Mouse (Mus musculus) MEL (cell line): Measurements from ENCODE around the gene Coro7. TPM values are rescaled to one million over a fixed set of nuclear protein-coding genes. Genes with fewer than 3 reads are reported as not detected.
A peak's percentile ranks its signal among the peaks of the same experiment; 100 is the strongest.

Experiments
- DNase-seq: peaks from one replicate; pipeline ENCODE4 v3.0.0; 2011; ENCODE audit warnings: low read depth, low spot score
- H3K27ac ChIP-seq: 2 replicates; pipeline ENCODE4 v1.5.1; 2012; ENCODE audit warnings: low read depth, mild to moderate bottlenecking, control low read depth, low read length, moderate library complexity; ENCODE audit not compliant: control insufficient read depth
- H3K27me3 ChIP-seq, 2 experiments: fragments of 150-350 bp in 1 of 2; sonication (generic) in 1 of 2; 2 replicates each; pipeline ENCODE4 v1.6.1; 2012; ENCODE audit warnings: low read length in 2 of 2, mild to moderate bottlenecking in 2 of 2, improper control_type of control experiment in 1 of 2, moderate library complexity in 1 of 2; ENCODE audit not compliant: insufficient read depth in 2 of 2, control insufficient read depth in 1 of 2
- H3K36me3 ChIP-seq, 2 experiments: 2 replicates each; pipeline ENCODE4 v1.6.1; 2012 to 2014; ENCODE audit warnings: low read length in 2 of 2, improper control_type of control experiment in 1 of 2, inconsistent platforms in 1 of 2, mild to moderate bottlenecking in 1 of 2; ENCODE audit not compliant: insufficient read depth in 2 of 2, control insufficient read depth in 1 of 2
- H3K4me1 ChIP-seq, 2 experiments: fragments of 150-350 bp in 1 of 2; sonication (generic) in 1 of 2; 2 replicates each; pipeline ENCODE4 v1.6.1; 2012; ENCODE audit warnings: low read length in 2 of 2, improper control_type of control experiment in 1 of 2, mild to moderate bottlenecking in 1 of 2; ENCODE audit not compliant: insufficient read depth in 2 of 2, control insufficient read depth in 1 of 2
- H3K4me3 ChIP-seq, 2 experiments: fragments of 150-350 bp in 1 of 2; sonication (generic) in 1 of 2; 2 replicates each; pipeline ENCODE4 v1.5.1; 2012; ENCODE audit warnings: low read depth in 2 of 2, low read length in 2 of 2, mild to moderate bottlenecking in 2 of 2, moderate library complexity in 2 of 2, control low read depth in 1 of 2, improper control_type of control experiment in 1 of 2; ENCODE audit not compliant: control insufficient read depth in 1 of 2, insufficient read depth in 1 of 2
- H3K79me2 ChIP-seq: 2 replicates; pipeline ENCODE4 v1.6.1; 2012; ENCODE audit warnings: mild to moderate bottlenecking, low read length, moderate library complexity; ENCODE audit not compliant: control insufficient read depth, poor library complexity, insufficient read depth
- H3K9ac ChIP-seq: 2 replicates; pipeline ENCODE4 v1.6.1; 2012; ENCODE audit warnings: low read depth, mild to moderate bottlenecking, control low read depth, low read length, moderate library complexity; ENCODE audit not compliant: control insufficient read depth, poor library complexity, severe bottlenecking
- H3K9me3 ChIP-seq: fragments of 150-350 bp; sonication (generic); replicated peaks from 2 replicates; pipeline ENCODE4 v1.6.1; 2012; ENCODE audit warnings: mild to moderate bottlenecking, low read length, improper control_type of control experiment, moderate library complexity; ENCODE audit not compliant: insufficient read depth
- CHD2 ChIP-seq: IDR thresholded peaks from 2 replicates; pipeline ENCODE4 v1.6.1; 2011; ENCODE audit warnings: low read length, improper control_type of control experiment
- CTCF ChIP-seq, 3 experiments: IDR thresholded peaks in 2 of 3; conservative IDR thresholded peaks in 1 of 3; 2 replicates each; pipeline ENCODE4 v1.5.1; 2011 to 2012; ENCODE audit warnings: low read length in 3 of 3, low read depth in 2 of 3, mild to moderate bottlenecking in 2 of 3, improper control_type of control experiment in 1 of 3, inconsistent platforms in 1 of 3, mixed read lengths in 1 of 3, moderate library complexity in 1 of 3; ENCODE audit not compliant: control insufficient read depth in 1 of 3, insufficient read depth in 1 of 3, poor library complexity in 1 of 3, severe bottlenecking in 1 of 3
- E2F4 ChIP-seq: IDR thresholded peaks from 2 replicates; pipeline ENCODE4 v1.6.1; 2011; ENCODE audit warnings: low read depth, low read length, improper control_type of control experiment, borderline replicate concordance
- EP300 ChIP-seq, 2 experiments: IDR thresholded peaks; 2 replicates each; pipeline ENCODE4 v1.6.1; 2011; ENCODE audit warnings: improper control_type of control experiment in 2 of 2, low read length in 2 of 2, low read depth in 1 of 2, mild to moderate bottlenecking in 1 of 2
- ETS1 ChIP-seq: IDR thresholded peaks from 2 replicates; pipeline ENCODE4 v1.6.1; 2012; ENCODE audit warnings: low read depth, mild to moderate bottlenecking, inconsistent platforms, low read length, improper control_type of control experiment, moderate library complexity
- GATA1 ChIP-seq: IDR thresholded peaks from 2 replicates; pipeline ENCODE4 v1.6.1; 2011; ENCODE audit warnings: low read depth, low read length, improper control_type of control experiment
- JUND ChIP-seq: IDR thresholded peaks from 2 replicates; pipeline ENCODE4 v1.6.1; 2011; ENCODE audit warnings: low read depth, mild to moderate bottlenecking, improper control_type of control experiment, low read length
- MAFK ChIP-seq: IDR thresholded peaks from 2 replicates; pipeline ENCODE4 v1.6.1; 2011; ENCODE audit warnings: low read depth, mild to moderate bottlenecking, low read length, improper control_type of control experiment, borderline replicate concordance
- MAX ChIP-seq: IDR thresholded peaks from 2 replicates; pipeline ENCODE4 v1.6.1; 2011; ENCODE audit warnings: low read length, improper control_type of control experiment
- MAZ ChIP-seq: IDR thresholded peaks from 2 replicates; pipeline ENCODE4 v1.6.1; 2012; ENCODE audit warnings: low read depth, mild to moderate bottlenecking, inconsistent platforms, low read length, improper control_type of control experiment
- MEF2A ChIP-seq: IDR thresholded peaks from 2 replicates; pipeline ENCODE4 v1.6.1; 2014; ENCODE audit warnings: low read depth, mild to moderate bottlenecking, inconsistent platforms, low read length, improper control_type of control experiment; ENCODE audit not compliant: poor library complexity, insufficient replicate concordance, severe bottlenecking; ENCODE audit errors: extremely low read depth
- MXI1 ChIP-seq: IDR thresholded peaks from 2 replicates; pipeline ENCODE4 v1.6.1; 2011; ENCODE audit warnings: mild to moderate bottlenecking, low read depth, low read length, improper control_type of control experiment
- MYB ChIP-seq: IDR thresholded peaks from 2 replicates; pipeline ENCODE4 v1.6.1; 2011; ENCODE audit warnings: mild to moderate bottlenecking, low read depth, low read length, improper control_type of control experiment
- MYC ChIP-seq: IDR thresholded peaks from 2 replicates; pipeline ENCODE4 v1.6.1; 2011; ENCODE audit warnings: low read depth, mild to moderate bottlenecking, low read length, improper control_type of control experiment, moderate library complexity
- POLR2A ChIP-seq, 2 experiments: IDR thresholded peaks; 2 replicates each; pipeline ENCODE4 v1.6.1; 2011 to 2012; ENCODE audit warnings: low read length in 2 of 2, mild to moderate bottlenecking in 2 of 2, control low read depth in 1 of 2, improper control_type of control experiment in 1 of 2, low read depth in 1 of 2, moderate library complexity in 1 of 2; ENCODE audit not compliant: control insufficient read depth in 1 of 2, insufficient read depth in 1 of 2, poor library complexity in 1 of 2
- POLR2AphosphoS2 ChIP-seq: IDR thresholded peaks from 2 replicates; pipeline ENCODE4 v1.6.1; 2011; ENCODE audit warnings: low read length, improper control_type of control experiment
- POLR2AphosphoS5 ChIP-seq: IDR thresholded peaks from 2 replicates; pipeline ENCODE4 v1.6.1; 2012; ENCODE audit warnings: low read depth, borderline replicate concordance, mild to moderate bottlenecking, inconsistent platforms, low read length, moderate library complexity, mixed read lengths
- RAD21 ChIP-seq: IDR thresholded peaks from 2 replicates; pipeline ENCODE4 v1.6.1; 2011; ENCODE audit warnings: mild to moderate bottlenecking, low read depth, low read length, improper control_type of control experiment
- SIN3A ChIP-seq: IDR thresholded peaks from 2 replicates; pipeline ENCODE4 v1.6.1; 2012; ENCODE audit warnings: low read length, improper control_type of control experiment, inconsistent platforms
- TAL1 ChIP-seq: IDR thresholded peaks from 2 replicates; pipeline ENCODE4 v1.6.1; 2012; ENCODE audit warnings: mild to moderate bottlenecking, inconsistent platforms, low read length, moderate library complexity, mixed read lengths
- TBP ChIP-seq: IDR thresholded peaks from 2 replicates; pipeline ENCODE4 v1.8.0; 2011; ENCODE audit warnings: low read depth, low read length, improper control_type of control experiment
- TCF12 ChIP-seq: IDR thresholded peaks from 2 replicates; pipeline ENCODE4 v1.6.1; 2014; ENCODE audit warnings: low read depth, mild to moderate bottlenecking, inconsistent platforms, low read length, improper control_type of control experiment, moderate library complexity
- UBTF ChIP-seq: IDR thresholded peaks from 2 replicates; pipeline ENCODE4 v1.6.1; 2012; ENCODE audit warnings: low read depth, mild to moderate bottlenecking, inconsistent platforms, low read length, improper control_type of control experiment, moderate library complexity, borderline replicate concordance; ENCODE audit not compliant: insufficient read depth
- USF1 ChIP-seq: IDR thresholded peaks from 2 replicates; pipeline ENCODE4 v1.6.1; 2014; ENCODE audit warnings: low read depth, mild to moderate bottlenecking, inconsistent platforms, low read length, improper control_type of control experiment, moderate library complexity
- USF2 ChIP-seq, 2 experiments: IDR thresholded peaks; 2 replicates each; pipeline ENCODE4 v1.6.1; 2011 to 2012; ENCODE audit warnings: improper control_type of control experiment in 2 of 2, low read length in 2 of 2, borderline replicate concordance in 1 of 2, inconsistent platforms in 1 of 2, low read depth in 1 of 2, mild to moderate bottlenecking in 1 of 2; ENCODE audit not compliant: insufficient read depth in 1 of 2
- ZC3H11A ChIP-seq: IDR thresholded peaks from 2 replicates; pipeline ENCODE4 v1.6.1; 2012; ENCODE audit warnings: low read depth, mild to moderate bottlenecking, inconsistent platforms, low read length, improper control_type of control experiment
- ZKSCAN1 ChIP-seq: IDR thresholded peaks from 2 replicates; pipeline ENCODE4 v1.6.1; 2012; ENCODE audit warnings: low read depth, mild to moderate bottlenecking, inconsistent platforms, low read length, improper control_type of control experiment, moderate library complexity
- ZMIZ1 ChIP-seq: IDR thresholded peaks from 2 replicates; pipeline ENCODE4 v1.6.1; 2012; ENCODE audit warnings: low read depth, mild to moderate bottlenecking, inconsistent platforms, low read length, improper control_type of control experiment, moderate library complexity
- ZNF384 ChIP-seq: IDR thresholded peaks from 2 replicates; pipeline ENCODE4 v1.6.1; 2012; ENCODE audit warnings: low read depth, mild to moderate bottlenecking, inconsistent platforms, low read length, improper control_type of control experiment
- polyA plus RNA-seq, 2 experiments: library from polyadenylated mRNA; stranded (reverse) in 1 of 2; unstranded in 1 of 2; fragments of >175 nt in 1 of 2; fragments of >200 nt in 1 of 2; gene quantifications; 2 replicates each; pipeline versions ENCODE4 v1.2.1 to v1.2.4; 2012; ENCODE audit warnings: low replicate concordance in 2 of 2, low read depth in 1 of 2; ENCODE audit not compliant: insufficient read length in 2 of 2, insufficient read depth in 1 of 2, missing spikeins in 1 of 2
- total RNA-seq: library from RNA; depleted of rRNA; stranded (reverse); fragments of 300-350 nt; gene quantifications from 2 replicates; pipeline ENCODE4 v1.2.3, GENCODE M21; 2012

The Coro7 gene
- total and polyA plus RNA-seq, 3 experiments, result 9.8 to 38.3 TPM; not detected in 1

DNA sequence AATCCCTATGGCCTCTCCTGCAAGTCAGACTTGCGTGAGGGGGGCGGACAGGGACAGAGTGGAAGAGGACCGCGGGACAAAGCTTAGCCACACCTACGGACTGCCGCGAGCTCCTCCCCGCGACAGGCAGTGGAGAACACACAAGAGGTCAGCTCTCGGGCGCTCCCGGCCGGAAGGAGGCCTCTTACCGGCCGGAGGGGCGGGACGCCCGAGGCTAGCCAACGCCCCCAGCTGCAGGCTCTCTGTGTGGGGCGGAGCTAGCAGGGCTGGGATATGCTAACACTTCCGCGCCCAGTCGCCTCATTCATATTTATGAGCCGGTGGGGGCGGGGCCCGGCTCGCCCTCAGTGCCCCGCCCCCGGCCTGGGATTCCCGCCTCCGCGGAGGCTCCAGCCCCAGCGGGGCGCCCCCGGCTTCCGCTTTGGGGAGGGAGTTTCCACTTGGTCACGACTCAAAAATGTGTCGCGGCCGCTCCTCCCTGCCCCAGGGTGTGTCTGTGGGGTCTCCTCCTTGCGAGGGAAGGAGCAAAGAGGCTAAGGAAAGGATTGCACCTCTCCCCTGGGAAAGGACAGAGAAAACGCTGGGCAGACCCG is 93.0 kb downstream of the Coro7 start (continued):
- peak; percentile 81; the same call in 1 of the 2 replicates for TF ChIP-seq E2F4
- TF ChIP-seq POLR2AphosphoS5, result no peak
- TF ChIP-seq USF1, result peak; percentile 26; the same call in 1 of the 2 replicates
- TF ChIP-seq POLR2A (IDR thresholded peaks at IDR 0.05; ENCODE audit: control insufficient read depth in 1 of 2, insufficient read depth in 1 of 2, low read depth in 1 of 2, low read length in 2 of 2, poor library complexity in 1 of 2), result peak; percentile 24 to 69; a peak in 2 of 4 replicates
- TF ChIP-seq ZMIZ1, result no peak
- TF ChIP-seq EP300 (IDR thresholded peaks at IDR 0.05; ENCODE audit: low read depth in 1 of 2, low read length in 2 of 2), result peak in 1 of 2 experiments; percentile 34; a peak in 1 of 4 replicates
- TF ChIP-seq TAL1, result no peak
- TF ChIP-seq TCF12, result peak; percentile 22; the same call in 1 of the 2 replicates
- no peak for TF ChIP-seq MAX
- no peak for TF ChIP-seq JUND
- TF ChIP-seq ZC3H11A, result no peak
- no peak for TF ChIP-seq GATA1

DNA sequence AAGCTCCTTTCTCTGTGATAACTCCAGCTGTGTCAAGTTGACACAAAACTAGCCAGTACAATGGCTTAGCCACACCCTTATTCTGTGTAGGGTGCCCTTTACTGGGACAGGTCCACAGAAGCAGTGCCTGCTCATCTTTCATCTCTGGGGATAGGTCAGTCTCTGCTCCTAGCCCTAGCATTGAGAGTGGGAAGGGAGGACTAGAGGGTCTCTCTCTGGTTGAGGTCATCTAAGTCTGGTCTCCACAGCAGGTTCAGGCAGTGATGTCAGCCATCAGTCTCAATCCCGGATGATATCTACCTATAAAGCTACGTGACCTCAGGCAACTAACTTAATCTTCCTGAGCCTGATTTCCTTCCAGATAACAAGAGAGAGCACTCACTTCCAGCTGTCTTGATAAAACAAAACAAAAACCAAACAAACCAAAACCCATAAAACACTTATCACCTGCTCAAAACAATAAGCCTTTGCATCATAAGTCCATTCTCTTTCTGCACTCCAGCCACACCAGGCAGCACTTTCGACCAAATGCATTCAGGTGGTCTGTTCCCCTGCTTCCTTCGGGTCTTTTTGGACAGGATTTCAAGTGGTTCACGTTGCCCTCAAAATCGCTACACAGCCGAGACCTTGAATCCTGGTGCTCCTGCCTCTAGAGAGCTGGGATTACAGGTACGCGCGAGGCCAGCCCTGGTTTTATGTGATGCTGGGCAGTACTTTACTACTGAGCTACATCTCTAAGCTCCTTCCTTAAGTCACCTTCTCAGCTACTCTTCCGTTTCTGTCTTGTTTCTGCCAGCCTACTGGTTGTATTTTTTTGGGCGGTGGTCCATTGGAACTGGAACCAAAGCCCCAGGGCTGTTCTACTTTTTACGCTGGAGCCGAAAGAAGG is 93.7 kb downstream of the Coro7 start:
- no peaks in the 10 kb centered on the region for H3K79me2 ChIP-seq
- H3K27ac ChIP-seq, result 0 out of 2 replicates have a peak overlapping the region, but pooled peaks have one; percentile 5
- H3K27me3 ChIP-seq, result no peaks in the 10 kb centered on the region
- H3K4me3 ChIP-seq, result peak overlapping the region; percentile 71 to 75
- peaks cover 0 to 21% of the 10 kb centered on the region in 2 experiments; a peak in 2 of 4 replicates for H3K36me3 ChIP-seq
- peaks cover 12 to 35% of the 10 kb centered on the region in 2 experiments for H3K4me1 ChIP-seq
- no peaks in the 10 kb centered on the region for H3K9me3 ChIP-seq
- DNase-seq, result no peak
- peak overlapping the region; percentile 59 for H3K9ac ChIP-seq
- no peak for TF ChIP-seq TAL1
- no peak for TF ChIP-seq ZC3H11A
- TF ChIP-seq ETS1, result peak; percentile 62
- TF ChIP-seq POLR2AphosphoS2, result no peak
- no peak for TF ChIP-seq POLR2A (IDR thresholded peaks at IDR 0.05; ENCODE audit: control insufficient read depth in 1 of 2, insufficient read depth in 1 of 2, low read depth in 1 of 2, low read length in 2 of 2, poor library complexity in 1 of 2)
- no peak for TF ChIP-seq MAZ
- TF ChIP-seq TBP, result no peak
- no peak for TF ChIP-seq ZNF384
- TF ChIP-seq ZMIZ1, result no peak
- no peak for TF ChIP-seq MXI1
- TF ChIP-seq MEF2A, result no peak
- TF ChIP-seq UBTF, result no peak
- TF ChIP-seq USF2 (IDR thresholded peaks at IDR 0.05; ENCODE audit: borderline replicate concordance in 1 of 2, insufficient read depth in 1 of 2, low read depth in 1 of 2, low read length in 2 of 2), result no peak
- 0 out of 4 replicates have a peak, but pooled peaks of 1 of the 2 experiments have one; percentile 14 for TF ChIP-seq EP300 (IDR thresholded peaks at IDR 0.05; ENCODE audit: low read depth in 1 of 2, low read length in 2 of 2)
- TF ChIP-seq MYC, result no peak
- no peak; the same call in 1 of the 2 replicates for TF ChIP-seq SIN3A
- peak; percentile 67; the same call in 1 of the 2 replicates for TF ChIP-seq ZKSCAN1
- TF ChIP-seq TCF12, result no peak
- TF ChIP-seq CHD2, result no peak
- no peak for TF ChIP-seq RAD21
- no peak for TF ChIP-seq JUND
- TF ChIP-seq POLR2AphosphoS5, result no peak
- no peak for TF ChIP-seq CTCF (IDR thresholded peaks at IDR 0.05 in 2 of 3, conservative IDR thresholded peaks at IDR 0.05 in 1 of 3; ENCODE audit: control insufficient read depth in 1 of 3, insufficient read depth in 1 of 3, low read depth in 2 of 3, low read length in 3 of 3, poor library complexity in 1 of 3, severe bottlenecking in 1 of 3)
- TF ChIP-seq MAFK, result no peak
- peak; percentile 58 for TF ChIP-seq GATA1
- TF ChIP-seq MYB, result no peak
